Mouse (Mus musculus): ENCODE data around the gene Col23a1.

- TF ChIP-seq CTCF (IDR thresholded peaks at IDR 0.05; ENCODE audit: low read depth, low read length) (no peak), POLR2AphosphoS5 (IDR thresholded peaks at IDR 0.05; ENCODE audit: insufficient replicate concordance, low read depth, low read length) (no peak), GATA1 (IDR thresholded peaks at IDR 0.05; ENCODE audit: borderline replicate concordance, low read length) (no peak), GATA2 (IDR thresholded peaks at IDR 0.05; ENCODE audit: borderline replicate concordance, low read depth, low read length) (no peak), TAL1 (conservative IDR thresholded peaks at IDR 0.05; ENCODE audit: low read depth, low read length) (no peak)
These were observed 37.2 kb downstream of the Col23a1 start for GRCm38 (mm10) chr11:51326908-51327307.
